Mouse (Mus musculus) urinary bladder, postnatal 4 days (tissue): ENCODE data around the gene Tnfaip3.

Source experiments
- DNase-seq, 2 experiments: peaks; one replicate each; pipeline ENCODE4 v3.0.0; 2021 to 2022; ENCODE audit warnings: low spot score in 2 of 2

Gene Tnfaip3

GRCm38 (mm10) chr10:19015257-19015862, at the start of gene Tnfaip3:
Gene Tnfaip3, minus strand, starts transcription at chr10:19015657.
- DNase-seq: peak; percentile 96 to 97

DNA sequence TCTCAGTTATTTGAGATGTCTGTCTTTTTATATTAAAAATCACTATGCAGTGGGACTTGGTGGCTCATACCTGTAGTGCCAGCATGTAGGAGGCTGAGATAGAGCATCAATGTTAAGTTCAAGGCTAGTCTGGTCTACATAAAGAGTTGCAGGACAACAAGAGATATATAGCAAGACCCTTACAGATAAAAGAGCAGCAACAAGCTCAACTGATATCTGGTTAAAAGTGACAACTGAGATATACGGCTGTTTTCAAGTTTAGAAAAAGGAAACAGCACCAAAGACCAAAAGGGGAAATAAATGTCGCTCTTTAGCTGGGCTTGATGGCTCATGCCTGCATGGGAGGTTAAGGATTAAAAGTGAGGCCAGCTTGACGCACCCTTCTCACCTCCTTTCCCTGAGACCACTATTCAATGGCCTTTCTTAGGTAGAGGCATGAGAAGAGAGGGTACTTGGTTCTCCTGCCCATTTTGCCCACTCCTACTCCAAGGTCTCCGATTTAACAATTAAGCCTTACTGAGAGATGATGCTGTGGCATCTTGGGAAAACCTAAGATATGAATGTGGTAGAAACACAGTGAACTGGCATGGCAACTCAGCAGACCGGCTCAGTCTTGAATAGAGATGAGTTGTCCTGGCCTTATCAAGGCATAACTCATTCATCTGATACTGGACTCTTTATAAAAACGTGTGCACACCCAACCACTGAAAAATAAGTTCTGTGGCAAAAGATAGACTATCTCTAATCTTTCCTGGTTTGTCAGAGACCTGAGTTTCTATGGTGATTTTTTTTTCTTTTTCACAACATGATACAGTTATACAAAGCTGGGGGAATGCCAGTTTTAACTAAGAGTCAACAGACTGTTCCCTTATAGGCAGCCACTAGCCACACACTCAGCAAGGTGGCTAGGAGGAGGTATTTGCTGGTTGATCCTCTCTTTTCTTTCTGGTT, 49.5 kb upstream of the Tnfaip3 start:
- DNase-seq: no peak

- DNase-seq: no peak
Measured at GRCm38 (mm10) chr10:19063670-19064069, 48.2 kb upstream of the Tnfaip3 start.

GRCm38 (mm10) chr10:19063208-19063607, 47.8 kb upstream of the Tnfaip3 start:
- no peak for DNase-seq

GRCm38 (mm10) chr10:19062098-19062905, 46.8 kb upstream of the Tnfaip3 start:
- no peak for DNase-seq

- DNase-seq: no peak
Measured at GRCm38 (mm10) chr10:19061201-19061600, 45.7 kb upstream of the Tnfaip3 start.

DNA sequence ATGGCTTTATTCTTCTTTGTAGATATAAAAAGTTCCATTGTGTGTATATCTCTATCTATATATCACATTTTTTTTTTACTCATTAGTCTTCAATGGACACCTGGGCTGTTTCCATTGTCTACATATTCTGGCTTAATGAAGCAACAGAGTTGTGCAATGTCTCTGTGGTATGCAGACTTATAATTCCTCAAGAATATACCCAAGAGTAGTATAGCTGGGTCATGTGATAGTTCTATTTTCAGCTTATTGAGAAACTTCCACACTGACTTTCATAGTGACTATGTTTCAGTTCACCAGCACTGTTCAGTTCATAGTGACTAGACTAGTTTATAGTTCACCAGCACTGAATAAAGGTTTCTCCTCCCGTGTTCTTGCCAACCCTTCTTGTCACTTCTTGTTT, 38.1 kb upstream of the Tnfaip3 start:
- no peak for DNase-seq

GRCm38 (mm10) chr10:19045986-19046385, 30.5 kb upstream of the Tnfaip3 start:
- DNase-seq: no peak

DNA sequence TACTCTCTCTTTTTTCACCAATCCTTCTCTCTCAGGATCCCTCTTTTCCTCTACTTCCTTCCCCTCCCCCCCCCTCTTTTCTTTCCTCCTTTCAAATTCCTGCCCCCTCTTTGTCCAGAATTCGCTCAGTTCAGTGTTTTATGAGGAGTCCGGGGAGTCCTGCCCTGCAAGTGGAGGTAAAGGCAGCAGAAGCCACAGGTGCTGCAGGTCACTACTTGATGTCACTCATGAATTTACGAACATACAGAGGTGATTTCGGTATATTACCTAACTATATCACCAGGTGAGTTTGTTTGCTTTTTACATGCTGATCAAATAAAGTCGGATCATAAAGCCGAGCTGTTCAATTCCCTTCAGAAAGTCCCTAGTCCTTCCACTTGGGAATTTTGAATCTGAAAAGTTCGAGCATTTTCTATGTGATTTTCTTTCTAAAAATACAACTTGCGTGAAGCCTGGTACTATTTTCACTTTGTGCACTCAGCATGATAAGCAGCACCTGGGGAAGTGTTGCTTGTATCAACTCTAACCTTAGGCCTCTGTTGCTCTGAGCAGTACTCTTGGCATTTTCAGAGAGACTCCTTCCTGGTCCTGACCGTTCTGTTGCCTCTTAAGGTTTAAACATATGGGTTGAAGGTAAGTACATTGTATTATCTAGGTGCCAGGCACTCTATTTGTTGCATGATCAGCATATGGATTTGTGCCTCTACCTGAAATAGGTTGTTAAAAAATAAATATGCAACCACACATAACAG, 29.5 kb upstream of the Tnfaip3 start:
- no peak for DNase-seq

- no peak for DNase-seq
Measured at GRCm38 (mm10) chr10:19043529-19044262, 28.2 kb upstream of the Tnfaip3 start.

- no peak for DNase-seq
Measured at GRCm38 (mm10) chr10:19040147-19040546, 24.7 kb upstream of the Tnfaip3 start.

DNA sequence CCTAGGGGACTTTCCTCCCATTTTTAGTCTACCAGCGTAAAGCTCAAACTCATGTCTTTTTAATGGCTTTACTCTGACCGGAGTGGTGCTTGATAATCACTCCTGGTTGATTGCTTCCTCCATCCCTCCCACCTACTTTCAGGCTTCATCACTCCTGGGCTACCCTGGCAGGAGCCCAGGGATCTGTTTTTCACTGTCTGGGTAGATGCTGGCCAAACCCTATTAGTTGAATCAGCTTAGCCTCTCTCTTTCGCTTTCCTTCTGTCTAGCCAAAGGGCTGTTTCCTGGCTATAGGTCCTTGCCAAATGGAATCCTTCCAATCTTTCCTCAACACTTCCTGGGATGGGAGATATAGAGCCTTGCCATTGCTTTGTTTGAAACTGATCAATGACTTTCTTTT, 19.3 kb upstream of the Tnfaip3 start:
- DNase-seq: no peak

- no peak for DNase-seq
Measured at GRCm38 (mm10) chr10:19033696-19034095, 18.2 kb upstream of the Tnfaip3 start.

- DNase-seq: no peak
Measured at GRCm38 (mm10) chr10:19031875-19032274, 16.4 kb upstream of the Tnfaip3 start.

- DNase-seq: no peak
Measured at GRCm38 (mm10) chr10:19030628-19031027, 15.2 kb upstream of the Tnfaip3 start.

DNA sequence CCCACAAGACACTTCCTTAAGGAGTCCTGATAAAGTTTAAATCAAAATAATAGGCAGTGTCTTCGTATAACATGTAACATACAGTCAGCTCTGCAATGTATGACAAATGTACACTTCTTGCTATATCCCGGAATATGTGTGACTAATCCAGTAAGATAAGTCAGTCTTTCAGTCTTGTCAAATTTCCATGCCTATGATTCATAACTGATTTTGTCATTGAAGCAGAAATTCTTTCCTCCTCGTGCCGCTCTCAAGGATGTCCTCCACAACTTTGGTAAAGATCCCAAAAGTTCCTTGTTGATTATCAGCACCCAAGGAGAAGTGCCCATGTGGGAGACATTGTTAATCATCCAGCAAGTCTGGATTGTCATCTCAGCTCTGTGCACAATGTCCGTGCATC, 11.3 kb upstream of the Tnfaip3 start:
- no peak for DNase-seq

DNA sequence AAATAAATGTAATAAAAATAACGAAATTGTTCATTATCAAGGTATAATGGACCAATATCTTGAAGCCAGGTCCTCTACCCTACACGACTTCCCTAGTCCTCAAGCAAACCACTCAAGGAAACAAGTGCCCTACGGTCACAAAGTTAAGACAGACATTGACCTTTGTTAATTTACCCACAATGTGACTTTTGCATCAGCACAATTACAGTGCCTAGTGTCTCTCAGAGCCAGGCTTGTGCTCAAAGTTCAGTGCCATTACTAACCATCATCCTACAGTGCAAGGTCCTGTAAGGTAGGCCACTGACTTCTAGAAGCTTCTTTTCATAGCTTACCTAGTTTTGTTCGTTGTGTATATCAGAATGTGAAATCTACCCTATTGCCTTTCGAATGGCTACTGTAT, 8.9 kb upstream of the Tnfaip3 start:
- DNase-seq: no peak

GRCm38 (mm10) chr10:19023622-19024326, 8.3 kb upstream of the Tnfaip3 start:
- no peak for DNase-seq

DNA sequence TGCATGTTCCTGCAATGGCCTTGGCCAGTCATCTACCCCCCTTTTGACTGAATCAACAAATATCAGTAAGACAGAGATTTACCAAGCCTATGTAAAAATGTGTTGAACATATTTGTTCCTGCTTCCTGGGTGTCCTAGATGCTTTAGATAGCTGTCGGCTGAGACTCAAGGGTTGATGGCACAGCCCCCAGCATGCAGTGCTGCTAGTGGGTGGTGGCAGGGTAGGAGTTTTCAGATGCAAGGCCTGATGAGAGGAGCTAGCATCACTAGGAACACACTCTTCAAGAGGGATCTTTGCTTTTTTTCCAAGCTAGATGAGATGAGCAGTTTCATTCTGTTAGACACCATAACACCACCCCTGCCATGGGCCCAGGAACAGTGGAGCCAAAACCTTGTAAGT, 6.8 kb upstream of the Tnfaip3 start:
- DNase-seq: no peak

- no peak for DNase-seq
Measured at GRCm38 (mm10) chr10:19016823-19017471, 1.5 kb upstream of the Tnfaip3 start.
